Comparison of ENCODE assay signal across 11 mouse cellular contexts in genomic region chr9:95550856-95551774, GRCm38 (mm10). TPM values are rescaled to one million over a fixed set of nuclear protein-coding genes. Genes with fewer than 3 reads are reported as not detected.
DNase-seq lines count a peak whose midpoint lies in the region; ATAC-seq and TF ChIP-seq lines count a peak whose summit lies in the region.
"Had no signal": no experiment of that assay in that cellular context is flagged by ENCODE, and none has a peak within 500 bp of the region (broad histone marks: within the 10 kb centered on the region; RNA-seq: fewer than 3 reads in every experiment).

No protein-coding gene starts in this region.

- 61% methylated on average over 9 of the region's 9 CpGs for WGBS in intestine, embryonic 16.5 days
- 57% methylated on average over 9 of the region's 9 CpGs for WGBS in intestine, postnatal 0 days
- WGBS in heart, embryonic 10.5 days = 39% methylated on average over 9 of the region's 9 CpGs
- 21% methylated on average over 9 of the region's 9 CpGs for WGBS in liver, embryonic 13.5 days (ENCODE audit: insufficient replicate concordance)
- 77% methylated on average over 9 of the region's 9 CpGs for WGBS in forebrain, embryonic 14.5 days

- H3K4me1 ChIP-seq in intestine, embryonic 16.5 days (ENCODE audit: control insufficient read depth, insufficient read depth, low read length) = no peaks in the 10 kb centered on the region
- H3K4me1 ChIP-seq in intestine, postnatal 0 days (replicated peaks; ENCODE audit: control insufficient read depth, insufficient read depth, low read length) = no peaks in the 10 kb centered on the region
- H3K4me1 ChIP-seq in heart, embryonic 10.5 days = peaks cover 22% of the 10 kb centered on the region
- H3K4me1 ChIP-seq in liver, embryonic 13.5 days (replicated peaks) = peaks cover 87% of the 10 kb centered on the region
- no peaks in the 10 kb centered on the region for H3K4me1 ChIP-seq in forebrain, embryonic 14.5 days (ENCODE audit: control insufficient read depth, insufficient read depth, low read length)
- H3K4me1 ChIP-seq: embryonic facial prominence, embryonic 13.5 days had no signal

- H3K27me3 ChIP-seq in intestine, embryonic 16.5 days (replicated peaks; ENCODE audit: control insufficient read depth, insufficient read depth, low read length) = no peaks in the 10 kb centered on the region
- no peaks in the 10 kb centered on the region for H3K27me3 ChIP-seq in intestine, postnatal 0 days (replicated peaks; ENCODE audit: control insufficient read depth, insufficient read depth, low read length)
- H3K27me3 ChIP-seq in heart, embryonic 10.5 days (ENCODE audit: insufficient read depth, poor library complexity, severe bottlenecking) = peaks cover 24% of the 10 kb centered on the region; the same call in 1 of the 2 replicates
- no peaks in the 10 kb centered on the region; the same call in 1 of the 2 replicates for H3K27me3 ChIP-seq in liver, embryonic 13.5 days
- 0 out of 2 replicates have a peak, but pooled peaks cover under 1% of the 10 kb centered on the region for H3K27me3 ChIP-seq in forebrain, embryonic 14.5 days (replicated peaks; ENCODE audit: control insufficient read depth, insufficient read depth, low read length)

- no peak overlapping the region for H3K4me3 ChIP-seq in intestine, embryonic 16.5 days (ENCODE audit: low read length)
- H3K4me3 ChIP-seq in intestine, postnatal 0 days (ENCODE audit: low read depth, low read length) = no peak overlapping the region
- H3K4me3 ChIP-seq in heart, embryonic 10.5 days = peak overlapping the region; percentile 18; the same call in 1 of the 2 replicates
- no peak overlapping the region for H3K4me3 ChIP-seq in liver, embryonic 13.5 days (replicated peaks)
- H3K4me3 ChIP-seq in forebrain, embryonic 14.5 days (ENCODE audit: low read depth, low read length) = no peak overlapping the region
- H3K4me3 ChIP-seq: embryonic facial prominence, embryonic 13.5 days had no signal

- ATAC-seq in intestine, embryonic 16.5 days = peak; percentile 60
- no peak for ATAC-seq in intestine, postnatal 0 days
- ATAC-seq in liver, embryonic 13.5 days (ENCODE audit: low read depth) = peak; percentile 84
- ATAC-seq in monocyte, adult 5-6 weeks (replicated peaks; ENCODE audit: insufficient number of reproducible peaks, low FRiP score, low TSS enrichment, poor library complexity, severe bottlenecking) = no peak
- no peak for ATAC-seq in forebrain, embryonic 14.5 days
- ATAC-seq in CD4-positive, CD25-positive, alpha-beta regulatory T cell, adult 4 months = no peak

- no peaks in the 10 kb centered on the region for H3K36me3 ChIP-seq in intestine, embryonic 16.5 days (ENCODE audit: control insufficient read depth, insufficient read depth, low read length)
- H3K36me3 ChIP-seq in intestine, postnatal 0 days (ENCODE audit: control insufficient read depth, insufficient read depth) = no peaks in the 10 kb centered on the region
- H3K36me3 ChIP-seq in heart, embryonic 10.5 days = no peaks in the 10 kb centered on the region
- H3K36me3 ChIP-seq in liver, embryonic 13.5 days = no peaks in the 10 kb centered on the region
- H3K36me3 ChIP-seq in forebrain, embryonic 14.5 days (ENCODE audit: control insufficient read depth, insufficient read depth, low read length) = no peaks in the 10 kb centered on the region
- H3K36me3 ChIP-seq: embryonic facial prominence, embryonic 13.5 days had no signal

- H3K4me2 ChIP-seq in intestine, embryonic 16.5 days (ENCODE audit: low read depth, low read length) = no peak overlapping the region
- H3K4me2 ChIP-seq in intestine, postnatal 0 days (replicated peaks; ENCODE audit: low read depth) = no peak overlapping the region
- peak overlapping the region; percentile 37 for H3K4me2 ChIP-seq in liver, embryonic 13.5 days
- no peak overlapping the region for H3K4me2 ChIP-seq in forebrain, embryonic 14.5 days (ENCODE audit: low read length)
- H3K4me2 ChIP-seq: embryonic facial prominence, embryonic 13.5 days had no signal

- no peak overlapping the region for H3K9ac ChIP-seq in intestine, embryonic 16.5 days (ENCODE audit: low read depth, low read length)
- no peak overlapping the region for H3K9ac ChIP-seq in intestine, postnatal 0 days (ENCODE audit: low read depth, low read length)
- peak overlapping the region; percentile 52 for H3K9ac ChIP-seq in liver, embryonic 13.5 days
- H3K9ac ChIP-seq in forebrain, embryonic 14.5 days (ENCODE audit: low read length) = no peak overlapping the region
- H3K9ac ChIP-seq: embryonic facial prominence, embryonic 13.5 days had no signal

- no peaks in the 10 kb centered on the region for H3K9me3 ChIP-seq in intestine, embryonic 16.5 days (ENCODE audit: control insufficient read depth, low read length)
- no peaks in the 10 kb centered on the region for H3K9me3 ChIP-seq in intestine, postnatal 0 days (ENCODE audit: control insufficient read depth)
- H3K9me3 ChIP-seq in heart, embryonic 10.5 days = no peaks in the 10 kb centered on the region
- H3K9me3 ChIP-seq in liver, embryonic 13.5 days (replicated peaks) = no peaks in the 10 kb centered on the region
- H3K9me3 ChIP-seq in forebrain, embryonic 14.5 days (replicated peaks; ENCODE audit: control insufficient read depth, low read length) = no peaks in the 10 kb centered on the region
- H3K9me3 ChIP-seq: embryonic facial prominence, embryonic 13.5 days had no signal

- TF ChIP-seq CTCF in intestine, postnatal 0 days (IDR thresholded peaks at IDR 0.05; ENCODE audit: low read depth) = no peak

- peak; percentile 79 for DNase-seq in MEL-GATA-1-ER (ENCODE audit: extremely low read depth, low read depth)
- DNase-seq in heart, embryonic 10.5 days (ENCODE audit: low spot score) = peak; percentile 79
- DNase-seq in liver, embryonic 13.5 days = peak; percentile 55
- no peak for DNase-seq in forebrain, embryonic 14.5 days (ENCODE audit: low spot score)
- DNase-seq: lung, adult 2 months; right cerebral cortex, postnatal 14 days had no signal

- no peak overlapping the region for H3K27ac ChIP-seq in intestine, embryonic 16.5 days (ENCODE audit: low read length)
- H3K27ac ChIP-seq in intestine, postnatal 0 days (ENCODE audit: low read depth, low read length) = no peak overlapping the region
- H3K27ac ChIP-seq in heart, embryonic 10.5 days = peak overlapping the region; percentile 64
- H3K27ac ChIP-seq in liver, embryonic 13.5 days = peak overlapping the region; percentile 78
- H3K27ac ChIP-seq in forebrain, embryonic 14.5 days (ENCODE audit: low read depth, low read length) = no peak overlapping the region
- H3K27ac ChIP-seq: embryonic facial prominence, embryonic 13.5 days had no signal

RNA-seq across cellular contexts. Expression of gene Paqr9, which starts 8.3 kb away (rescaled TPM):
- 0.67 and 0.87 TPM in 2 replicates for polyA plus RNA-seq in intestine, embryonic 16.5 days (2015; fragmentation: Nextera tagmentation; extraction: Ambion mirVana)
- polyA plus RNA-seq in intestine, postnatal 0 days (2015; fragmentation: Nextera tagmentation; extraction: Ambion mirVana) = 22.1 and 23.2 TPM in 2 replicates
- 0.60 and 3.3 TPM in 2 replicates for polyA plus RNA-seq in heart, embryonic 10.5 days (2016; fragmentation: Nextera tagmentation; extraction: Ambion mirVana)
- 8.4 and 8.5 TPM in 2 replicates for polyA plus RNA-seq in liver, embryonic 13.5 days (2015; fragmentation: Nextera tagmentation; extraction: Ambion mirVana)
- total RNA-seq in monocyte, adult 5-6 weeks (2017) = 0.57 to 1.4 TPM in 2 of 3 replicates, not detected in the other
- 1.9 and 3.1 TPM in 2 replicates for polyA plus RNA-seq in forebrain, embryonic 14.5 days (2014; fragmentation: Nextera tagmentation; extraction: Ambion mirVana)
- under 1 TPM in 1 of 2 experiments, not detected in 1; 0.05 TPM for polyA plus RNA-seq in CD4-positive, CD25-positive, alpha-beta regulatory T cell, adult 4 months (2017; shearing (Covaris generic))

RNA-seq across cellular contexts. Expression of gene U2surp, which starts 39.3 kb away (rescaled TPM):
- 103 and 109 TPM in 2 replicates for polyA plus RNA-seq in intestine, embryonic 16.5 days (2015; fragmentation: Nextera tagmentation; extraction: Ambion mirVana)
- polyA plus RNA-seq in intestine, postnatal 0 days (2015; fragmentation: Nextera tagmentation; extraction: Ambion mirVana) = 97.5 and 112 TPM in 2 replicates
- polyA plus RNA-seq in heart, embryonic 10.5 days (2016; fragmentation: Nextera tagmentation; extraction: Ambion mirVana) = 87.3 and 104 TPM in 2 replicates
- polyA plus RNA-seq in liver, embryonic 13.5 days (2015; fragmentation: Nextera tagmentation; extraction: Ambion mirVana) = 87.5 and 114 TPM in 2 replicates
- total RNA-seq in monocyte, adult 5-6 weeks (2017) = 105 to 140 TPM (median 116 TPM) in 3 replicates
- 129 and 132 TPM in 2 replicates for polyA plus RNA-seq in forebrain, embryonic 14.5 days (2014; fragmentation: Nextera tagmentation; extraction: Ambion mirVana)
- 100 to 1,000 TPM; 182 to 241 TPM for polyA plus RNA-seq in CD4-positive, CD25-positive, alpha-beta regulatory T cell, adult 4 months (2017; shearing (Covaris generic))

Comparison
In these comparisons a context has a peak if more than half of its experiments do, and no peak if none do; other contexts are left out.
1. ATAC-seq: peak in intestine, embryonic 16.5 days (single experiment) and liver, embryonic 13.5 days (single experiment); none in intestine, postnatal 0 days (single experiment), monocyte, adult 5-6 weeks (single experiment), forebrain, embryonic 14.5 days (single experiment) and CD4-positive, CD25-positive, alpha-beta regulatory T cell, adult 4 months (single experiment).
2. H3K27ac ChIP-seq: peak in heart, embryonic 10.5 days (single experiment) and liver, embryonic 13.5 days (single experiment); none in intestine, embryonic 16.5 days (single experiment), intestine, postnatal 0 days (single experiment) and forebrain, embryonic 14.5 days (single experiment).